Mouse (Mus musculus): ENCODE measurements around the gene Lao1. TPM values are rescaled to one million over a fixed set of nuclear protein-coding genes. Genes with fewer than 3 reads are reported as not detected.
"Not testable (repeated sequence)": the region's sequence is repeated elsewhere in the genome, so short reads cannot be mapped to it uniquely, and the experiment has no call there.

The Lao1 gene
- under 1 TPM; 0.27 to 0.34 TPM for total RNA-seq (2021)

GRCm38 (mm10) chr4:118961141-118961628 lies at the start of gene Lao1:
Lao1 (plus strand) TSS chr4:118961578.
- peak; percentile 17 to 39 for DNase-seq (ENCODE audit: low spot score in 2 of 2)
- intact Hi-C loops (cut with DNase I) = no loop called here

DNA sequence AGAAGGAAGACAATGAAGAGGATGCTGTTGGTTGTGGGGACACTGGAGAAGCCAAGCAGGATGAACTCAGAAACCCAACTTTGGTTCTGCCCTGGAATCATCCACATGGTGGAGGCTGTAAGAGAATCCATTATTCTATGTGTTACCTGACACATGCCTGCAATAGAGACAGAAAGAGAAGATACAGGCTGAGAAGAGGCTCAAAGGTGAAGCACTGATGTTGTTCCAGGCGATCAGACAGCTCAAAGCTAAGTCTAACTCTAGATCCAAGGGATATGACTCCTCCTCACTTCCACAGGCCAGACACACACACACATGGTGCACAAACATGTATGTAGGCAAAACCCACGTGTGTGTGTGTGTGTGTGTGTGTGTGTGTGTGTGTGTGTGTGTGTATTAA lies 44.0 kb upstream of the Lao1 start, which contains the start of gene Olfr1329:
Olfr1329 (minus strand) TSS at position 101 of the 400 bp plus-strand sequence.
- DNase-seq (ENCODE audit: low spot score in 2 of 2); intact Hi-C loops (cut with DNase I): not testable (repeated sequence)

GRCm38 (mm10) chr4:118931326-118931725 lies 30.1 kb upstream of the Lao1 start:
- intact Hi-C loops (cut with DNase I); DNase-seq (ENCODE audit: low spot score in 2 of 2): not testable (repeated sequence)

DNA sequence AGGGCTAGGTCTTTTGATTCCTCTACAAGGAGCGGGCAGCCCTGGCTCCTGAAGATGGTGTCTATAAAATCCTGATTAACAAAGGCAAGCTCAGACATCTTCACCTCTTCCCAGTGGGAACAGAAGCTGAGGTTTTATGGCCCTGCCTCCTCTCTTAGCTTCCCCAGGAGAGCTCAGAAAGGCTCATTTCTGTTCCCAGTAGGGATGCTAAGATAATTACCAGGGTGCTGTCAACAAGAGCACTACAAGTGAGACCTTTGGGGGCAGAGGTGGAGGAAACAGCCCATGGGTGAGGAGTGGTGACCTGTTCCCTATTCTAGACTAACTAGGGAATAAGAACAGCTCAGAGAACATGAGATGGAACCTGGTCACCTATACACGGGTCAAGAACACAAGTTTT lies 22.9 kb upstream of the Lao1 start, which contains the start of gene Olfr1328:
Olfr1328 (minus strand) TSS at position 101 of the 400 bp plus-strand sequence.
- intact Hi-C loops (cut with DNase I) = no loop called here
- no peak for DNase-seq (ENCODE audit: low spot score in 2 of 2)

GRCm38 (mm10) chr4:118958812-118959211 lies 2.6 kb upstream of the Lao1 start:
- intact Hi-C loops (cut with DNase I) = no loop called here
- DNase-seq (ENCODE audit: low spot score in 2 of 2) = no peak

GRCm38 (mm10) chr4:118967711-118968110 lies 6.3 kb downstream of the Lao1 start:
- DNase-seq (ENCODE audit: low spot score in 2 of 2) = no peak
- intact Hi-C loops (cut with DNase I) = no loop called here

GRCm38 (mm10) chr4:118973281-118973680 lies 11.9 kb downstream of the Lao1 start:
- DNase-seq (ENCODE audit: low spot score in 2 of 2) = no peak
- intact Hi-C loops (cut with DNase I) = no loop called here

DNA sequence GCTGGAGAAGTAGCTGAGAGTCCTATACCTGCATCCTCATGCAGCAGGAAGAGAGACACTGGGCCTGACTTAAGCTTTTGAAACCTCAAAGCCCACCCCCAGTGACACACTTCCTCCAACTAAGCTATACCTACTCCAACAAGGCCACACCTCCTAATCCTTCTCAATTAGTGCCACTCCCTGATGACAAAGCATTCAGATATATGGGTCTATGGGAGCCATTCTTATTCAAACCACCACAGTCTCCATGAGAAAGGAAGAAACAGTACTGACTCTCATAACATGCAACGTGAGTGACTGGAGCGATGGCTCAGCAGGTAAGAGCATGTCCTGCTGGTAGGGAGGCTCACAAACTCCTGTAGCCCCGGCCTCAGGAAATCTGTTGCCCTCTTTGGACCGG lies 23.9 kb downstream of the Lao1 start:
- no peak for DNase-seq (ENCODE audit: low spot score in 2 of 2)
- intact Hi-C loops (cut with DNase I) = no loop called here

DNA sequence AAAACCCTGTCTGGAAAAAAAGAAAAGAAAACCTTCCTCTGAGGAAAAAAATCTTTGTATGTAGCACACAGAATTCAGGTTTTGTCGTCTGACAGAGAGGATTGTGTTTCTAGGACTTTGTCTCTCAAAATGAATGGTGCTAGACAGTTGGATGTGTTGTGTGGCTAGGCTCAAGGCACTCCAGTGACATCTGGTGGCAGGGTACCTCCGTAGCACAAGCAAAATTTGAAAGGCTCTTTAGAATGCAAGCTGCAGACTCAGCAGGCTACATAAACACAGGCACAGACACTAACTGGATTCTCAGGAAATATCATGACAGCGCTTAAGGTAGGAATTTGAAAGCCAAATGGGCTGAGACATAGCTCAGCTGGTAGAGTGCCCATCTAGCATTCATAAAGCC lies 27.2 kb downstream of the Lao1 start:
- DNase-seq (ENCODE audit: low spot score in 2 of 2) = peak; percentile 49 to 71
- intact Hi-C loops (cut with DNase I) = loop anchor here (1.0 kb wide), 1 partner anchor 343 kb away; no protein-coding TSS in a partner anchor

DNA sequence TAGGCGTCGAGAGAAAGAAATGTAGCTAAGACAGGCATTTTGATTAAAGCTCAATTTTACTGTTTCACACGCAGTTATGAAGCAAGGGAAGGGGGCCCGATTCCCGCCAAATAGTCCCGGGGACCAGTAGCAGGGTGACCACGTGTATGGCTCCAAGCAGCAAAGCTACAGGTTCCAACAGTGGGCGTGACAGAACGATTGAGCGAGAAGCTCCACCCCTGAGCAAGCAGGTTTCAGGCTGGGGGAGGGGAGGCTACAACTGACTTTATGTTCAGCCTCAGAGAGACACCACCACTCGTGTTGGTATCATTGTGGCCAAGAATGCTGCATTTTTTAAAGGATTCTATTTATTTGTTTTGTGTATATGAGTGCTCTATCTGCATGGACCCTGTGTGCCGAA lies 28.0 kb downstream of the Lao1 start:
- intact Hi-C loops (cut with DNase I) = no loop called here
- DNase-seq (ENCODE audit: low spot score in 2 of 2) = no peak

- intact Hi-C loops (cut with DNase I) = no loop called here
- no peak for DNase-seq (ENCODE audit: low spot score in 2 of 2)
Observed at GRCm38 (mm10) chr4:118991797-118992196, 30.4 kb downstream of the Lao1 start.

- no peak for DNase-seq (ENCODE audit: low spot score in 2 of 2)
- intact Hi-C loops (cut with DNase I) = no loop called here
Observed at GRCm38 (mm10) chr4:118997127-118997542, 35.8 kb downstream of the Lao1 start.

GRCm38 (mm10) chr4:118999691-119000486 lies 38.5 kb downstream of the Lao1 start:
- intact Hi-C loops (cut with DNase I) = no loop called here
- no peak for DNase-seq (ENCODE audit: low spot score in 2 of 2)

- intact Hi-C loops (cut with DNase I) = no loop called here
Observed at GRCm38 (mm10) chr4:119001696-119002095, 40.3 kb downstream of the Lao1 start.

GRCm38 (mm10) chr4:119002512-119002911 lies 41.1 kb downstream of the Lao1 start:
- intact Hi-C loops (cut with DNase I) = no loop called here
- DNase-seq (ENCODE audit: low spot score in 2 of 2) = no peak

More at GRCm38 (mm10) chr4:119001696-119002095, 40.3 kb downstream of the Lao1 start:
- no peak for DNase-seq (ENCODE audit: low spot score in 2 of 2)

- intact Hi-C loops (cut with DNase I) = no loop called here
Observed at GRCm38 (mm10) chr4:119004178-119004577, 42.8 kb downstream of the Lao1 start.

GRCm38 (mm10) chr4:119004613-119005339 lies 43.4 kb downstream of the Lao1 start:
- intact Hi-C loops (cut with DNase I) = loop anchor here (1.0 to 5.0 kb wide), 3 partner anchors 103 to 200 kb away; partner anchors contain the start of gene Slc2a1
- DNase-seq (ENCODE audit: low spot score in 2 of 2) = peak; percentile 84 to 88

More at GRCm38 (mm10) chr4:119004178-119004577, 42.8 kb downstream of the Lao1 start:
- DNase-seq (ENCODE audit: low spot score in 2 of 2) = no peak

- DNase-seq (ENCODE audit: low spot score in 2 of 2) = no peak
- intact Hi-C loops (cut with DNase I) = loop anchor here (5.0 kb wide), 1 partner anchor 100 kb away; the partner anchor contains the start of gene Slc2a1
Observed at GRCm38 (mm10) chr4:119007602-119008001, 46.2 kb downstream of the Lao1 start.

- DNase-seq (ENCODE audit: low spot score in 2 of 2) = peak in 1 of 2 experiments; percentile 42
Observed at GRCm38 (mm10) chr4:119008476-119008875, 47.1 kb downstream of the Lao1 start.

GRCm38 (mm10) chr4:119009814-119010213 lies 48.4 kb downstream of the Lao1 start:
- no peak for DNase-seq (ENCODE audit: low spot score in 2 of 2)
- intact Hi-C loops (cut with DNase I) = loop anchor here (5.0 kb wide), 1 partner anchor 97 kb away; the partner anchor contains the start of gene Slc2a1

More at GRCm38 (mm10) chr4:119008476-119008875, 47.1 kb downstream of the Lao1 start:
- intact Hi-C loops (cut with DNase I) = loop anchor here (5.0 kb wide), 1 partner anchor 99 kb away; the partner anchor contains the start of gene Slc2a1

Data from left cerebral cortex, postnatal 25 days (tissue).